Mouse (Mus musculus) ZHBTc4 (cell line): ENCODE data around the gene Mmp11.

Experiments
- DNase-seq: peaks from one replicate; pipeline ENCODE4 v3.0.0-alpha.2; 2011; ENCODE audit warnings: low read depth, low spot score

The Mmp11 gene

GRCm38 (mm10) chr10:75937851-75938643 lies 1.8 kb upstream of the Mmp11 start:
- DNase-seq, result peak; percentile 89

GRCm38 (mm10) chr10:75936909-75937667 lies 792 bp upstream of the Mmp11 start:
- peak; percentile 67 for DNase-seq

- DNase-seq, result no peak
These were observed 1.3 kb downstream of the Mmp11 start for GRCm38 (mm10) chr10:75934991-75935390.

- DNase-seq, result peak; percentile 45
These were observed 3.4 kb downstream of the Mmp11 start, which contains the start of gene Chchd10 for GRCm38 (mm10) chr10:75932891-75933290. Gene Chchd10 (plus strand): TSS chr10:75933130.

- DNase-seq, result peak; percentile 94
These were observed 4.1 kb downstream of the Mmp11 start for GRCm38 (mm10) chr10:75932081-75932678.

- DNase-seq, result no peak
These were observed 5.0 kb downstream of the Mmp11 start for GRCm38 (mm10) chr10:75931311-75931710.

- DNase-seq, result peak; percentile 39
These were observed 6.0 kb downstream of the Mmp11 start for GRCm38 (mm10) chr10:75930304-75930703.

GRCm38 (mm10) chr10:75926396-75926795 lies 9.9 kb downstream of the Mmp11 start:
- no peak for DNase-seq

GRCm38 (mm10) chr10:75924324-75924723 lies 12.0 kb downstream of the Mmp11 start:
- DNase-seq, result no peak

GRCm38 (mm10) chr10:75921726-75922560 lies 14.4 kb downstream of the Mmp11 start:
- no peak for DNase-seq

- peak; percentile 97 for DNase-seq
These were observed 15.1 kb downstream of the Mmp11 start, which contains the start of gene Smarcb1 for GRCm38 (mm10) chr10:75921026-75921725. Gene Smarcb1 (minus strand): TSS chr10:75921617.

GRCm38 (mm10) chr10:75919026-75919425 lies 17.3 kb downstream of the Mmp11 start:
- DNase-seq, result no peak

GRCm38 (mm10) chr10:75916840-75917239 lies 19.5 kb downstream of the Mmp11 start:
- no peak for DNase-seq

- no peak for DNase-seq
These were observed 20.7 kb downstream of the Mmp11 start for GRCm38 (mm10) chr10:75915557-75915956.

GRCm38 (mm10) chr10:75913013-75913589 lies 23.2 kb downstream of the Mmp11 start:
- DNase-seq, result no peak

GRCm38 (mm10) chr10:75910698-75911097 lies 25.6 kb downstream of the Mmp11 start:
- no peak for DNase-seq

GRCm38 (mm10) chr10:75906882-75907281 lies 29.4 kb downstream of the Mmp11 start:
- no peak for DNase-seq

- no peak for DNase-seq
These were observed 31.9 kb downstream of the Mmp11 start for GRCm38 (mm10) chr10:75904391-75904790.

- DNase-seq, result no peak
These were observed 37.5 kb downstream of the Mmp11 start for GRCm38 (mm10) chr10:75898846-75899245.

- DNase-seq, result no peak
These were observed 38.2 kb downstream of the Mmp11 start for GRCm38 (mm10) chr10:75898039-75898564.
